Comparison of ENCODE assay signal across 12 mouse cellular contexts in genomic region chr9:44126746-44127145, GRCm38 (mm10). TPM values are rescaled to one million over a fixed set of nuclear protein-coding genes. Genes with fewer than 3 reads are reported as not detected.
DNase-seq lines count a peak whose midpoint lies in the region; ATAC-seq and TF ChIP-seq lines count a peak whose summit lies in the region.
"Had no signal": no experiment of that assay in that cellular context is flagged by ENCODE, and none has a peak within 500 bp of the region (broad histone marks: within the 10 kb centered on the region; RNA-seq: fewer than 3 reads in every experiment).

No protein-coding gene starts in this region.

- 0 out of 2 replicates have a peak overlapping the region, but pooled peaks have one; percentile 14 for H3K27ac ChIP-seq in forebrain, embryonic 15.5 days (replicated peaks)
- no peak overlapping the region for H3K27ac ChIP-seq in forebrain, postnatal 0 days (ENCODE audit: low read depth, low read length)
- H3K27ac ChIP-seq in kidney, embryonic 15.5 days = peak overlapping the region; percentile 76
- peak overlapping the region; percentile 65; the same call in 1 of the 2 replicates for H3K27ac ChIP-seq in ES-E14 (ENCODE audit: insufficient read depth, low read depth, low read length, poor library complexity, severe bottlenecking)
- peak overlapping the region; percentile 33; the same call in 1 of the 2 replicates for H3K27ac ChIP-seq in liver, embryonic 16.5 days (ENCODE audit: low read length)
- H3K27ac ChIP-seq: midbrain, embryonic 15.5 days had no signal

- peaks cover 26% of the 10 kb centered on the region for H3K4me1 ChIP-seq in forebrain, embryonic 15.5 days
- H3K4me1 ChIP-seq in forebrain, postnatal 0 days (ENCODE audit: insufficient read depth) = no peaks in the 10 kb centered on the region
- peaks cover 53% of the 10 kb centered on the region for H3K4me1 ChIP-seq in kidney, embryonic 15.5 days
- H3K4me1 ChIP-seq in ES-E14 (ENCODE audit: control insufficient read depth in 2 of 2, insufficient read depth in 2 of 2, low read length in 2 of 2, poor library complexity in 1 of 2) = peaks cover 11 to 35% of the 10 kb centered on the region in 2 experiments
- H3K4me1 ChIP-seq in liver, embryonic 16.5 days (ENCODE audit: control insufficient read depth, low read depth, low read length) = peaks cover 13% of the 10 kb centered on the region

- TF ChIP-seq CTCF in forebrain, postnatal 0 days (IDR thresholded peaks at IDR 0.05; ENCODE audit: low read depth) = no peak

- H3K9ac ChIP-seq in forebrain, embryonic 15.5 days (replicated peaks) = no peak overlapping the region; the same call in 1 of the 2 replicates
- no peak overlapping the region for H3K9ac ChIP-seq in forebrain, postnatal 0 days
- H3K9ac ChIP-seq in kidney, embryonic 15.5 days = no peak overlapping the region
- no peak overlapping the region for H3K9ac ChIP-seq in ES-E14 (ENCODE audit: insufficient read depth, low read depth, low read length, poor library complexity, severe bottlenecking)
- no peak overlapping the region for H3K9ac ChIP-seq in liver, embryonic 16.5 days (ENCODE audit: low read depth, low read length)
- H3K9ac ChIP-seq: lung, embryonic 14.5 days; midbrain, embryonic 15.5 days had no signal

- H3K9me3 ChIP-seq in forebrain, embryonic 15.5 days = no peaks in the 10 kb centered on the region
- no peaks in the 10 kb centered on the region for H3K9me3 ChIP-seq in forebrain, postnatal 0 days (ENCODE audit: low read length)
- H3K9me3 ChIP-seq in kidney, embryonic 15.5 days (replicated peaks) = no peaks in the 10 kb centered on the region
- no peaks in the 10 kb centered on the region for H3K9me3 ChIP-seq in ES-E14 (ENCODE audit: control insufficient read depth, insufficient read depth, low read depth, low read length)
- no peaks in the 10 kb centered on the region for H3K9me3 ChIP-seq in liver, embryonic 16.5 days (replicated peaks; ENCODE audit: control insufficient read depth, low read length)
- H3K9me3 ChIP-seq: midbrain, embryonic 15.5 days had no signal

- no peaks in the 10 kb centered on the region; the same call in 1 of the 2 replicates for H3K27me3 ChIP-seq in forebrain, embryonic 15.5 days
- peaks cover 8% of the 10 kb centered on the region; the same call in 1 of the 2 replicates for H3K27me3 ChIP-seq in forebrain, postnatal 0 days (ENCODE audit: insufficient read depth, low read length)
- no peaks in the 10 kb centered on the region for H3K27me3 ChIP-seq in kidney, embryonic 15.5 days
- H3K27me3 ChIP-seq in liver, embryonic 16.5 days (ENCODE audit: control insufficient read depth, insufficient read depth, low read depth, low read length) = peaks cover 31% of the 10 kb centered on the region
- H3K27me3 ChIP-seq: Patski had no signal

- no peak overlapping the region for H3K4me2 ChIP-seq in forebrain, embryonic 15.5 days (replicated peaks)
- no peak overlapping the region for H3K4me2 ChIP-seq in forebrain, postnatal 0 days (ENCODE audit: low read depth)
- H3K4me2 ChIP-seq in kidney, embryonic 15.5 days = no peak overlapping the region
- peak overlapping the region; percentile 48 for H3K4me2 ChIP-seq in liver, embryonic 16.5 days (ENCODE audit: low read depth, low read length)

- in situ Hi-C loops in ES-E14 (cut with MboI; ENCODE audit: low sequenced_read_pairs in 2 of 2, unreplicated experiment in 2 of 2) = no loop called here

- 92% methylated on average over 3 of the region's 3 CpGs for WGBS in forebrain, embryonic 15.5 days
- WGBS in forebrain, postnatal 0 days = 90% methylated on average over 3 of the region's 3 CpGs
- 85% methylated on average over 3 of the region's 3 CpGs for WGBS in kidney, embryonic 15.5 days
- 60% methylated on average over 3 of the region's 3 CpGs for WGBS in liver, embryonic 16.5 days (ENCODE audit: insufficient replicate concordance)

- H3K4me3 ChIP-seq in forebrain, embryonic 15.5 days = no peak overlapping the region
- no peak overlapping the region for H3K4me3 ChIP-seq in forebrain, postnatal 0 days (ENCODE audit: low read depth, low read length)
- H3K4me3 ChIP-seq in kidney, embryonic 15.5 days (replicated peaks) = no peak overlapping the region
- no peak overlapping the region for H3K4me3 ChIP-seq in ES-E14 (ENCODE audit: insufficient read depth in 1 of 2, low read depth in 1 of 2, low read length in 2 of 2, poor library complexity in 1 of 2, severe bottlenecking in 1 of 2)
- H3K4me3 ChIP-seq in liver, embryonic 16.5 days (ENCODE audit: low read depth, low read length) = no peak overlapping the region
- H3K4me3 ChIP-seq: midbrain, embryonic 15.5 days had no signal

- no peak for ATAC-seq in forebrain, embryonic 15.5 days (replicated peaks)
- no peak for ATAC-seq in forebrain, postnatal 0 days
- ATAC-seq in kidney, embryonic 15.5 days (replicated peaks; ENCODE audit: low FRiP score) = no peak
- ATAC-seq in liver, embryonic 16.5 days (ENCODE audit: low read depth) = no peak
- ATAC-seq: Patski had no signal

- DNase-seq in forebrain, postnatal 0 days = no peak
- no peak for DNase-seq in kidney, postnatal 4 days
- no peak for DNase-seq in ES-E14 (ENCODE audit: low read depth, low spot score)
- DNase-seq in thymus, postnatal 0 days (ENCODE audit: low spot score) = no peak
- no peak for DNase-seq in frontal cortex, postnatal 10 days (ENCODE audit: low spot score in 2 of 2)

- no peaks in the 10 kb centered on the region for H3K36me3 ChIP-seq in forebrain, embryonic 15.5 days
- H3K36me3 ChIP-seq in forebrain, postnatal 0 days (ENCODE audit: insufficient read depth) = no peaks in the 10 kb centered on the region
- no peaks in the 10 kb centered on the region for H3K36me3 ChIP-seq in kidney, embryonic 15.5 days
- H3K36me3 ChIP-seq in ES-E14 (ENCODE audit: control insufficient read depth, insufficient read depth, low read length, poor library complexity, severe bottlenecking) = no peaks in the 10 kb centered on the region
- no peaks in the 10 kb centered on the region for H3K36me3 ChIP-seq in liver, embryonic 16.5 days (ENCODE audit: control insufficient read depth, insufficient read depth)
- H3K36me3 ChIP-seq: midbrain, embryonic 15.5 days had no signal

TF ChIP-seq in ES-E14, 5 proteins besides CTCF, POLR2A, EP300 and RAD21 (continues in another document):
- no peak for TF ChIP-seq ZNF384 (IDR thresholded peaks at IDR 0.05; ENCODE audit: low read depth, low read length)
- no peak for TF ChIP-seq CHD2 (IDR thresholded peaks at IDR 0.05; ENCODE audit: low read depth, low read length)
- TF ChIP-seq ZC3H11A (IDR thresholded peaks at IDR 0.05; ENCODE audit: borderline replicate concordance, low read depth, low read length) = no peak
- no peak for TF ChIP-seq HCFC1 (IDR thresholded peaks at IDR 0.05; ENCODE audit: borderline replicate concordance, insufficient read depth, low read length)

RNA-seq across cellular contexts. Expression of gene Mcam, which starts 7.5 kb away (rescaled TPM):
- polyA plus RNA-seq in forebrain, embryonic 15.5 days (2015; fragmentation: Nextera tagmentation; extraction: Ambion mirVana) = 11.3 and 13.1 TPM in 2 replicates
- 12.2 and 21.1 TPM in 2 replicates for total RNA-seq in forebrain, postnatal 0 days (2014; rRNA removed)
- polyA plus RNA-seq in forebrain, postnatal 0 days (2015; fragmentation: Nextera tagmentation; extraction: Ambion mirVana) = 5.0 and 6.0 TPM in 2 replicates
- 44.2 and 47.0 TPM in 2 replicates for polyA plus RNA-seq in kidney, embryonic 15.5 days (2015; fragmentation: Nextera tagmentation; extraction: Ambion mirVana)
- 53.1 and 108 TPM in 2 replicates for total RNA-seq in ES-E14 (2012; rRNA removed)
- 4.5 and 5.6 TPM in 2 replicates for polyA plus RNA-seq in liver, embryonic 16.5 days (2015; fragmentation: Nextera tagmentation; extraction: Ambion mirVana)
- polyA plus RNA-seq in thymus, postnatal 0 days (2015; fragmentation: Nextera tagmentation; extraction: Ambion mirVana) = 6.9 and 7.9 TPM in 2 replicates

RNA-seq across cellular contexts. Expression of gene Rnf26, which starts 13.4 kb away (rescaled TPM):
- 39.9 and 40.1 TPM in 2 replicates for polyA plus RNA-seq in forebrain, embryonic 15.5 days (2015; fragmentation: Nextera tagmentation; extraction: Ambion mirVana)
- total RNA-seq in forebrain, postnatal 0 days (2014; rRNA removed) = 11.0 and 16.0 TPM in 2 replicates
- polyA plus RNA-seq in forebrain, postnatal 0 days (2015; fragmentation: Nextera tagmentation; extraction: Ambion mirVana) = 36.8 and 38.8 TPM in 2 replicates
- 70.9 and 78.3 TPM in 2 replicates for polyA plus RNA-seq in kidney, embryonic 15.5 days (2015; fragmentation: Nextera tagmentation; extraction: Ambion mirVana)
- 19.9 and 23.1 TPM in 2 replicates for total RNA-seq in ES-E14 (2012; rRNA removed)
- polyA plus RNA-seq in liver, embryonic 16.5 days (2015; fragmentation: Nextera tagmentation; extraction: Ambion mirVana) = 27.1 and 32.3 TPM in 2 replicates
- polyA plus RNA-seq in thymus, postnatal 0 days (2015; fragmentation: Nextera tagmentation; extraction: Ambion mirVana) = 52.3 and 53.4 TPM in 2 replicates

RNA-seq across cellular contexts. Expression of gene Gm49380, which starts 13.4 kb away (rescaled TPM):
- polyA plus RNA-seq in forebrain, embryonic 15.5 days (2015; fragmentation: Nextera tagmentation; extraction: Ambion mirVana) = 0.17 and 0.18 TPM in 2 replicates
- total RNA-seq in forebrain, postnatal 0 days (2014; rRNA removed) = 0.81 TPM in 1 of 2 replicates, not detected in the other
- polyA plus RNA-seq in forebrain, postnatal 0 days (2015; fragmentation: Nextera tagmentation; extraction: Ambion mirVana) = 0.11 TPM in 1 of 2 replicates, not detected in the other
- 0.17 and 0.21 TPM in 2 replicates for polyA plus RNA-seq in kidney, embryonic 15.5 days (2015; fragmentation: Nextera tagmentation; extraction: Ambion mirVana)
- 0.18 and 0.26 TPM in 2 replicates for total RNA-seq in ES-E14 (2012; rRNA removed)
- polyA plus RNA-seq in liver, embryonic 16.5 days (2015; fragmentation: Nextera tagmentation; extraction: Ambion mirVana) = 0.07 TPM in 1 of 2 replicates, not detected in the other
- polyA plus RNA-seq in thymus, postnatal 0 days (2015; fragmentation: Nextera tagmentation; extraction: Ambion mirVana) = 0.05 and 0.10 TPM in 2 replicates
- polyA plus RNA-seq: small intestine, adult 2 months had no signal

RNA-seq across cellular contexts. Expression of gene C1qtnf5, which starts 19.7 kb away (rescaled TPM):
- polyA plus RNA-seq in forebrain, embryonic 15.5 days (2015; fragmentation: Nextera tagmentation; extraction: Ambion mirVana) = 2.2 and 3.6 TPM in 2 replicates
- total RNA-seq in forebrain, postnatal 0 days (2014; rRNA removed) = 17.3 and 18.4 TPM in 2 replicates
- 8.7 and 9.3 TPM in 2 replicates for polyA plus RNA-seq in forebrain, postnatal 0 days (2015; fragmentation: Nextera tagmentation; extraction: Ambion mirVana)
- polyA plus RNA-seq in kidney, embryonic 15.5 days (2015; fragmentation: Nextera tagmentation; extraction: Ambion mirVana) = 4.5 and 5.2 TPM in 2 replicates
- 0.79 and 1.6 TPM in 2 replicates for total RNA-seq in ES-E14 (2012; rRNA removed)
- polyA plus RNA-seq in liver, embryonic 16.5 days (2015; fragmentation: Nextera tagmentation; extraction: Ambion mirVana) = 0.29 and 0.52 TPM in 2 replicates
- 1.2 and 2.0 TPM in 2 replicates for polyA plus RNA-seq in thymus, postnatal 0 days (2015; fragmentation: Nextera tagmentation; extraction: Ambion mirVana)

RNA-seq across cellular contexts. Expression of gene Mfrp, which starts 25.2 kb away (rescaled TPM):
- polyA plus RNA-seq in forebrain, embryonic 15.5 days (2015; fragmentation: Nextera tagmentation; extraction: Ambion mirVana) = 0.18 and 0.23 TPM in 2 replicates
- total RNA-seq in forebrain, postnatal 0 days (2014; rRNA removed) = 0.67 and 1.2 TPM in 2 replicates
- 0.08 and 0.13 TPM in 2 replicates for polyA plus RNA-seq in forebrain, postnatal 0 days (2015; fragmentation: Nextera tagmentation; extraction: Ambion mirVana)
- polyA plus RNA-seq in kidney, embryonic 15.5 days (2015; fragmentation: Nextera tagmentation; extraction: Ambion mirVana) = 0.13 TPM in 1 of 2 replicates, not detected in the other
- 0.09 and 0.11 TPM in 2 replicates for total RNA-seq in ES-E14 (2012; rRNA removed)
- polyA plus RNA-seq in liver, embryonic 16.5 days (2015; fragmentation: Nextera tagmentation; extraction: Ambion mirVana) = 0.04 TPM in 1 of 2 replicates, not detected in the other
- polyA plus RNA-seq in thymus, postnatal 0 days (2015; fragmentation: Nextera tagmentation; extraction: Ambion mirVana) = not detected in 2 replicates
